Mouse (Mus musculus) embryo, embryonic 10.5 days (tissue): ENCODE measurements at regions not wholly inside any gene's neighbourhood (a gene's known extent, or its start where the extent isn't known, plus 50 kb on each side); places are given as distances from the start of the nearest gene placed in this dataset.
A peak's percentile ranks its signal among the peaks of the same experiment; 100 is the strongest.
"Not testable (repeated sequence)": the region's sequence is repeated elsewhere in the genome, so short reads cannot be mapped to it uniquely, and the experiment has no call there.

Experiments used
- DNase-seq: peaks from one replicate; pipeline ENCODE4 v3.0.0-alpha.2; 2015; ENCODE audit warnings: low spot score

DNA sequence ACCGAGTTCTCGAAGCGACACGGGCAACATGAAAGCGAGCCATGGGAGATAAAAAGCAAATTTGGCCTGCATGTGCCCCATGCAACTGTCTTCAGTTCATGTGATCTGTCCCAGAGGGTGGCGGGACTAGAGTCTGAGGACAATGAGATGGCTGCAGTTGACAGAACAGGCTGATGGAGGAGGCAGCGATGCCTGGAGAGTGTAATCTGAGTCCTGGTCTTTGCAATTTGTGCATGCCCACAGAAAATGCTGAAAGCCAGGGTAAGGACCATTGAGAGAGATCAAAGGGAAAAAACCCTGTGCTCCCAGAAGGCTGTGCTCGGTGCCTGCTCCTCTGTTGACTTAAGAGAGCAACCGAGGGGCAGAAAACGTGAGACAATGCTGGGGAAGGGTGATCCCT, 624.8 kb upstream of the BB014433 start:
- DNase-seq: peak; percentile 34

DNA sequence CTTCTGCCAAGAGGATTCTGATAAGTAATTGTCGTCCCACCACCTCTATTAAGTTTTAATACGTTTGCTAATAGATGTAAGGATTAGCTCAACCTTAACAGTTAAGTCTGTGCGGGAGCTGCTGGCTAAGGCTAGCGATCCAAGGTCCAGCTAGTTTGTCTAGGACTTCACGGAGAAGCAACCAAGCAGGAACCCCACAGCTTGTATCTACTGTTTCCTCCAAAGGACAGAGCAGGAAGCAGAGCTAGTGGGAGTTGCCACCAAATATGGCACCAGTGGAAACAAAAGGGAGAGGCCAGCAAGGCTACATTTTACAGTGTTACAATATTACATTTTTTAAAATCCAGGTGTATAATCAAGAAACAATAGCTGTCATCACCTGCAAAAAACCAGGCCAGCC, 624.4 kb upstream of the BB014433 start:
- no peak for DNase-seq

DNA sequence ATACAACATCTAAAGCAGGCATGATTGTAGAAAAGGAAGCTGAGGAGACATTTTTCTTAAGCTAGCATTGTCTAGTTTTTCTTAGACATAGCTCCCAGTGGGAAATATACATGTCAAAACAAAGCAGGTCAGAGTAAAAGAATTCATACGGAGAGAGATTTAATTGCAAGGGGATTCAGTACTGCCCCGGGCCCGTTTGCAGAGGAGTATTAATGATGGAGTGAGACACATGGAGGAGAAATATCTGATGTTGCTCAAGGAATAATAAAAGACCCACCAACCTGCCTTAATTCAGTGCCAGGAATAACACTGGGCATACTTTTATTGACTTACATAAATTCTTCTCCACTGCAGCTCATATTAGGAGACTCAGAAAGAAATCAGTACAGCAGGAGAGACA, 623.6 kb upstream of the BB014433 start:
- no peak for DNase-seq

DNA sequence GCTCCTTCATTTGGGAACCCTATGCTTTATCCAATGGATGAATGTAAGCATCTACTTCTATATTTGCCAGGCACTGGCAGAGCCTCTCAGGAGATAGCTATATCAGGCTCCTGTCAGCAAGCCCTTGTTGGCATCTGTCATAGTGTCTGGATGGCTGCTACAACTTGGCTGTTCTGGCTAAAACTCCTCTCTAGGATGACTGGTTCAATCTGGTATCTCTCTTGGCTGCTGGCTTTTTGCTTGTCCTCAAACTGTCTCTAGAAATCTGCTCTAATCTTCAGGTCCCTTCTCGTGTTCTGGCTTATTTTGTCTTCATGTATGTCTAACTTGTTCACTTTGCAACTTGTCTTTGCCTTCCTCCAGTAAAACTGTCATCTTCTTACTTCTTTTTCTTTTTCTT, 614.7 kb upstream of the BB014433 start:
- DNase-seq: no peak

DNA sequence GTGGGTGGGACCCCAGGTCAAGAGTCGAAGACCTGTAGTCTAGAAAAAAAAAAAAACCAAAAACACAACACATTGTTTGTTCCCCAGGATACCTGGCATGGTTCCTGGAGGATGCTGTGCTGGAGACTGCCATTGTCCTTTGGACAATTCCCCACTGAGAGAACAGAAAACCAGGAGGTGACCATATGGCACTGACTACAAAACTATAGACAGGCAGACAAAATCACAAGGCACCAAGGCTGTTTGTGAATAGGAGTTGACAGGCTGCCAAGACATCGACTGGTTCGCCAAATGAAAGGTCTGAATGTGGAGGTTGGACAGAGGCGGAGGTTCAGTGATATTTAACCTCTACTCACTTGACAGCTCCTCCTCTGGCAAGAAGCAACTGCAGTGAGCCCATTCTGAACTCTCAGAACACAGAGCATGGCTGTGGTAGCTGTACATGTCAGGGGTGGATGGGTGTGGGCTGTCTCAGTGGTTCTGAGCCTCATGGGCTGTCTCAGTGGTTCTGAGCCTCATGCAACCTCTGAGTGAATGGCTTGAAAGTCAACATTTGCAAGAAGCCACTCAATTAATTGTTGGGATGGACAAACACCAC, 589.0 kb upstream of the BB014433 start:
- DNase-seq: no peak

DNA sequence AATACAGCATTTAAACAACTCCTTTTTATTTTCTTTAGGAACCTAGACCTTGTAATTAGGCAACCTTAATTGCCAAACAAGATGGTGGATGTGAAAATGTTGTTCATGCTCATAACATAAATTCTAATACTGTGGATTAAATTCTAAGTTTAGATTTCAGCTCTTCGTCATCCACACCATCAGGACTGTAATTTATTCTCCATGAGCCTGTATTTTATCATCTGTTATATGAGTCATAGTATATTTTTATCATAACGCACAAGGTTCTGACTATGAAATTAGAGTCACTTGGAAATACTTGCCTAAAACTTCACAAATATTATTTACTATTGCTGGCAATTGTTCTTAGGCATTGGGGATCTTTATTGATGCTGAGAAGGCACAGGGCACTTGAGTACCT, 582.7 kb upstream of the BB014433 start:
- no peak for DNase-seq

DNA sequence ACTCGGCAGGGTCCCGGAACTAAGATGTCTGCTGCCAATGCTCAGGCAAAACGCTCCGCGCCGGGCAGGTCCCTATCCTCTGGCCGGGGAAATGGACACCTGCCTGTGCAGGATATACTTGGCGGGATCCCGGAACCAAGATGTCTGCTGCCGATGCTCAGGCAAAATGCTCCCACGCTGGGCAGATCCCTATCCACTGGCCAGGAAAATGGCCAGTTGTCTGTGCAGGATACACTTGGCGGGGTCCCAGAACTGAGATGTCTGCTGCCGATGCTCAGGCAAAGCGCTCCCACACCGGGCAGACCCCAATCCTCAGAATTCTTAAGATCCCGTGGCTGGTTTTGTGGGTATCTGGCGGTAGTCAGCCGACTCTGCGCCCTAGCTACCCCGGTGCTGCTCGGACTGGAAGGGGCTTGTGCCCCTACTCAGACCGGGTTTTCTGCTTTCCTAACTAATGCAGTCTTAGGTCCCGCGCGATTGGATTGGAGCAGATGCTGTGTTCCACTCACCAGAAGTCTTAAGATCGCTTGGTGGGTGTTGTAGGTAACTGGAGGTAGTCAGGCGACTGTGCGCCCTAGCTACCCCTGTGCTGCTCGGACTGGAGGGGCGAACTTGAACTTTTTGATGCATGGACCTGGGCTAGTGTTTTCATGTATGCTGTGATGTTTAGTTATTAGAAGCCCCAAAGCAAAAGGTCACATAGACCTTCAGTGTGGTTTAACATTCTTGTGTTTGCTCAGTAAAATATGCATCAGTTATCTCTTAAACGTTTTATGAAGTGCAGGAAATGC, 577.9 kb upstream of the BB014433 start:
- DNase-seq: not testable (repeated sequence)

DNA sequence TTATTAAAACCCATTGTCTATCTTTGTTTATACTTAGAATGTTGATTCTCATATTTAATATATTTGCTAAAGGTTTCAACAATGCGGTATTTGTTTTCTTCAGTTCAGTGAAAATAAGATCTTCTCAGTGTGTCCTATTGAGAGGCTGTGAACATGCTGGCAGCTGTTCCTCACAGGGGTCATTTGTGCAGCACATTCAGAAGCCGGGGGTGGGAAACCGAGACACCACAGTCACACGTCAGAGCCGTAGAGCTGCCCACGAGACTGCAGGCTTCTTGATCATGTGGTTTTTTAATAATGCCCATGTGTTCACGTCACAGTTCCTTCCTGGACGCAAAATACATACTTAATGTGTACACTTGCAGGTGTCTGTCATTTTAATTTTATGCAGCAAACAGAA, 564.3 kb upstream of the BB014433 start:
- no peak for DNase-seq

DNA sequence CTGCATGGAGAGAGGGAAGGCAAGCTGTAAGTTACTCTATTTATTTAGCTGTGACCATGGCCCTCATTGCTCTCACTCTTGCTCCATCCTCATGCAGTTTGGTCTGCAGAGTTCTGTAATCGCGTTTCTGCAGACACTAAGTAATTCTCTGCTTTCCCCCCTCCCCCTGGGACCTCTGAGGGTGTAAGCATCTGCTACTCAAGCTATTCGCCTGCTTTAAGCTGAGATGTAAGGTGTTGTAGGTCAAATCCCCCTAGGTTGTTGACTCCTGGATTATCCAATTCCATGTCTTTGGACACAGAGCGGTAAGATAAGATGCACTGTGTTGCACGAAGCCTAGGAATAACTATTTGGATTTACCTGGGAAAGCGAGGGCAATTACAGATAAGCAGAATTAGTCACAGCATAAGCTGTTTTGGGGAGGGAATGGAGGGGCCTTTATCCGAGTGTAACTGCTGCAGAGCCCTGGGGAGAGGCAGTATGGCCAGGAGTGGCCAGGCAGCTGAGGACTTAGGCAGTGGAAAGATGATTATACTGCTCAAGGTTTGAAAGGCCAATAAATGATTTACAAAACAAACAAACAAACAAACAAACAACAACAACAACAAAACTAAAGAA, 561.8 kb upstream of the BB014433 start:
- no peak for DNase-seq

DNA sequence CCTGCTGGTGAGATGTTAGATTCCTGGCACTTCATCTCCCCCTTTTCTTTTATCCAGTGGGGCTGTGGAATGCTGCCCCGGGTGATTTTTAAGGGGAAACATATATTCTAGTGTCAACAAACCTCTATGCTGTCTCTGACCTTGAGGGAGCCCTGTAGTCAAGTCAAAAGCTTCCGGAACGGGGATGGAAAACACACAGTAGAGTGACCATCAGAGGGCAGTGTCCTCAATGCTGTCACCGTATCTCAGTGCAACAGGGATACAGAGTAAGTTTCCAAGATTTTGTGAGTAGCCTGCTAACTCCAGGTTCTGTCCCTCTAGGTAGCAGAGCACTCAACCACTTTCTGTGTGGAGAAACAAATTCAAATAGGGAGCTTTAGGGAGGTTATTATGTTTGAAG, 555.7 kb upstream of the BB014433 start:
- no peak for DNase-seq

DNA sequence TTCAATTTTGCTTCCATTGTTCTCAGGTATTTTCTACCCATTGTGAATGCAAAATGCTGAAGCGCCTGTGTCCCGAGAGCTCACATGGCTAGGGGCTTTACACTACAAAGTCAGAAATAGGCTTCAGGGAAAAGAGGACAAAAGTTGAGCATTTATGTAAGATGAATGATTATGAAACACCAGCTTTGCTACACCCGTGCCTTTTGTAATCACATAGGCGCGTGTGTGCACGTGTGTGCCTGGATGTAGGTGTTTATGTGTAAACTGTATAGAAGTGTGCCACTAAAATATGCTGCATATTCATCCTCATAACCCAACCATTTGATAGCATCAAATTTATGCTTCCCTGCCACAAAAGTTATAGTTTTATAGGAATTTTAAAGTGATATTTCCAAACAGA, 547.2 kb upstream of the BB014433 start:
- no peak for DNase-seq

DNA sequence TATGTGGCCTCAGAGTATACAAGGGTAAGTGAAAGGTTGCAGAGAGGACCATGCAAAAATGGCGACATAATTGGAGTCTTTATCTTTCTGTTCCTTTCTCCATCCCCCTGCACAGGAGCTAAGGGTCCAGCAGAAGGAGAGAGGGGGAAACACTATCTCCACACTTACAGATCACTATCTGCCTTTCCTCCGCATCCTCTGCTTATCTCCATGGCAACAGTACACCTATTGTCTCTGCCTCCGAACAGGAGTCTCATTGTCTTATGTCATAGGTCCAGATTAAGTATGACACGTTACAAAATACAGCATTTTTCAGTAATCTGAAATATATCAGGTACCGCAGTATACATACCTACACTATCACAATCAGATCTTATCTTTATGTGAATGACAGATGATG, 537.9 kb upstream of the BB014433 start:
- DNase-seq: no peak

DNA sequence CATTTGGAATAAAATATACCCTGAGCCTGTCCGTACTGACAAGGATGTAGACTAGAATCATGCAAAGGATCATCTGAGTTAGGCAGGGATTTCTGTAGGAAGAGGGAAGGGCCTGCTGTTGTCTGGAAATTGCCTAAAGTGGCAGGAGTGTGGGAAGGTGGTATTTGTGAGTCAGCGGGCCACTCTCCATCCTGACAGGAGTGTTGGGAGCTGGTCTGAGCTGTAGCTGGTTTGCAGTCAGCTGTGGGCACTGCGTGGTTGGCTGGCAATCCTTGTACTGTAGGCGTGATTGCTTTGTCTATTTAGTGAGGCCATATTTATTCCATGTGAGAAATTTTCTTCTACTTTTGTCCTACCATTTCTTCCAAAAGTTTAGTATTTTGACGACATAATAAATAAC, 524.2 kb upstream of the BB014433 start:
- no peak for DNase-seq

DNA sequence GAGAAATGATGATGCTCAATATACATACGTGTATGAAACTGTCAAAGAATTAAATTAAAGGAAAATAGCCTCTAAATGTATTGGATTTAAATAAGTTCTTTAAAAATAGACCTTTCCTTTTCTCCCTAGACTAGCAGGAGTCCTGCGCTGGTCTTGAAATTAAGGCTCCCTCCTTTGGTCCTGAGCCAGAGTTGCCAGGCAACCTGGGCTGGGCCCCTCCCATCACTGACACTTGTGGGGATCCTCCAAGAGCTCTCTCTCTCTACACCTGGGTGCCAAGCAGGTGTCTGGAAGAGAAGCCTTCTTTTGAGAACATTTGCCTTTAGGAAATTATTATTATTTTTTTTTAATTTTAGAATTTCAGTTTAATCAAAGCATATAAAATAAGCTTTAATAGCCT, 521.9 kb upstream of the BB014433 start:
- DNase-seq: no peak

DNA sequence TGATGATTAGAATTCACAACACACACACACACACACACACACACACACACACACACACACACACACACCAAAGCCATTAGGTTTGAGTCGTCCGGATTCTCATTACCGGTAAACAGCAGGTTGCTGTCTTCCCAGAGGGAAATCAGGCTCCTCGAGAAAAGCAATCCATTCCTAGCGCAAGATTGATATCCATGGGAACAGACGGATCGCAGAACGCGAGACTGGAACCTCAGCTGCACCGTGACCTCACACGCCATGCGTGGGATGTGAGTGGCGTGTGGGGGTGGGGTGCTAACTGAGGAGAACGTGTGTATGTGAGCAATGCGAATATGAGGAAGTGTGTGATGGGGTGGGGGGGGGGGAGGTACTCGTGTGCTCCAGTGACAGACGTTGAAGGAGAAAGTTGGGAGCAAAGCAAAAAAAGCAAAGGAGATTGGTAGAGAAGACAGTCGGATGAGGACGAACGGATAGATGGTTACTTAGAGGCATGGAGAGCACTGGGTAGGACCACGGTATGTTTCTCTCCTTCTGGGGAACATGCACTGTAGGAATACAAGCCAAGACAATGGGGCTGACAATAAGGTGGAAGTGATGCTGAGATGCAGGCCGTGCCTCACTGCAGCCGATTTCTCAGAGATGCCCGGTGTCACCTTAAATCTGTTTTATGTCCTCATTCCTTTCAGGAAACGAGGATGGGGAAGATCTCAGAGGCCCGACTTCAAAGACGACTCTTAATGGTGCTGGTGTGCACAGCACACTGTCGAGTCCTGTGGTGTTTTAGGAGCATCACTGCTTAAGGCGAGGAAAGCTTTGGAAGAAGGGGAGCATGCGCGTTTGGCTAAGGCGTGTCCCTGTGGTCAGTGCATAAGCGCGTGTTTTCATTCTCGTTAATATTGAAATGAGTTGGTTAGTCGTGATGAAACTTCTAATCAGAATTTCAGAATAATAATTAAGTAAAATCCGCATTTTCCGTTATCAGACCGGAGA, 516.7 kb upstream of the BB014433 start:
- DNase-seq: no peak

DNA sequence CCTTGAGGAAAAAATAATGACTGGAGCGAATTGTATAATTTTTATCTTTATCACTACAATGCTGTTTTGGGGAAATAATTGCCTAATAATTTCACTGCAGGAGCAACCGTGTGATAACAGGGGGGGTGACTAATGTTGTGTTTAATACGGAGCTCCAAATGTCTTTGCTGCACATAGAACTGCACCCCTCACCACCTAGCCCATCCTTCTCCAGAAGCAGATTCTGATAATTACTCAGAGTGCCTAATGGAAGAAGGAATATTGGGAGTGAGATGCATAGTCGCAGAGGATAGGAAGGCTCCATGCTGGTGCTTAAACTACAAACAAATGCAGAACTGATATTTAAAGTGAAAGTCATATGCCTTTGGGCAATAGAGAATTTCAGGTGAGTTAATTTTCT, 486.1 kb upstream of the BB014433 start:
- no peak for DNase-seq

DNA sequence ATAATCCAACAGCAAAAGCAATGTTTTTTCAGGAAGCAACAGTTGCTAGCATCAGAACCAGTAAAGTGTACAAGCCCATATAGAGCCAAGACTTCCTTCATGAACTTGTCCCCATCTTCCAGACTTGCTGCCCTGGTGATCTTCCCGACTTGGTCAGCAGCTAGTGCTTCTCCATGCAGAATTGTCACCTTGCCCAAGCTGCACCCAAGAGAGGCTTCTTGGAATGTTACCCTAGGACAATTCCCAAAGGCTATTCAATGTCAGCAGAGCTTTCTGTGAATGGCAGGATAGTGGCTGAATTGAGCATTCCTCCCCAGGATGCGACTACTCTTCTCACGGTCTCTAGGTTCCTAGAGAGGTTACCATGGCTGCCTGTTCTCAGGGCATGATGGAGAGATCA, 479.6 kb upstream of the BB014433 start:
- no peak for DNase-seq

DNA sequence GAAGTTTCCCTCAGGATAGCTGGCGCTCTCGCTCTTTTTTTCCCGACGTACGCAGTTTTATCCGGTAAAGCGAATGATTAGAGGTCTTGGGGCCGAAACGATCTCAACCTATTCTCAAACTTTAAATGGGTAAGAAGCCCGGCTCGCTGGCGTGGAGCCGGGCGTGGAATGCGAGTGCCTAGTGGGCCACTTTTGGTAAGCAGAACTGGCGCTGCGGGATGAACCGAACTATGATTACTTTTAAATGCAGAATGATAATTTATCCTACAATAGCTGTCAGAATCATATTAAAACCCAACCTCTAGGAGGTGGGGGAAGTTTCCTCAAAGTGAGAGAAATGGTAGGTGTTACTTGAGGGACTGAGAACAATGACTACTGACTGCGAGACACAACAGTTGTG, 474.0 kb upstream of the BB014433 start:
- DNase-seq: not testable (repeated sequence)

DNA sequence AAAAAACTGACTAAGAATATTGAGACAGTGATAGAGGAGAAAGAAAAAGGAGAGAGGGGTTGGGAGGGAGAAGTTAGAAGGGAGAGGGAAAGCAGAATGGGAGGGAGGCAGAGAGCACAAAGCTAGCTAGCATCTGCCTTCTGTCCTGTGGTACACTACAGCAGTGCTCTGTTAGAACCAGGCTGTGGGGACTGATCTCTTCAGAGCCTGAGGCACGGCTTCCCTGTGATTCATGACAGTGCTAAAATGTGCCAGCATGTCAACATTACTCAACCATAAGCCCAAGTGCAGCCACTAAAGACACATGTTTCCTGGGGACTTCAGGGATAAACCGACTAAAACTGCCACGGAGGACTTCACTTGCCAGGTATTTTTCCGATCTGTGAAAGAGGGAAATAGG, 455.1 kb upstream of the BB014433 start:
- no peak for DNase-seq

DNA sequence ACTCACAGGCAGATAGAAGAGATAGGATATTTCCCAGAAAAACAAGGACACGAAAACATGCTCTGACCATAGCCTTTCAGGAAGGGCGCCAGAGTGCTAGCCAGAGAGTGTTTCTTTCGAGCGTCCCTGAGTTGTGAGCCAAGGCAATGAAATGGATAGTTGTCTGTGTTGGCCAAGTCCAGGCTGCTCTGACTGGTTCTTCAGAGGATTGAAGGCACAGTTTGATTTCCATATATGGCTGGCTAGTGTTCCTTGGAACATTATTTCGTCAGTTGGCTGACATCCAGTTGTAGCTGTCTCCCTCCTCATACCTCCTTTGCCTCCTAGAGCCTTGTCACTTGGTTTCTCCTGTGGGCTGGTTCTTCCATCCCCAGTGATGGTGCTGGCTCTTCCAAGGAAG, 451.7 kb upstream of the BB014433 start:
- DNase-seq: no peak

DNA sequence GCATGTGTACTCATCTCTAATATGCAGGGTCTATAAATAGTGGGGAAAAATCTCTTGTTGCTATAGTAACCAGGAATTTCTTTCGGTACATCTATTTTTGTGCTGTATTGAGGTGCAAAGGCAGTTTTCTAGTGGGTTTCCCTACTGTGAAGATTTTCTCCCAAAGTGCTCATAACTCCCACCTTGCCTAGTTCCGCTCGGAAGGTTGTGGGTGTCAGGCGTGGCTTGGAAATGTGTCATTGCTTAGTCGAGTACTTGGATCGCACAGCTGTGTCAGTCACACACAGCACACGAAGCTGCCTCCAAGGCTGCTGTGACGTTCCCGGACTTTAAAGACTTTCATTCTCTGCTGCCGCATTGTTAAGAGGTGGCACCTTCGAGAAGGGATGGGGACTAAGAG, 450.4 kb upstream of the BB014433 start:
- no peak for DNase-seq

DNA sequence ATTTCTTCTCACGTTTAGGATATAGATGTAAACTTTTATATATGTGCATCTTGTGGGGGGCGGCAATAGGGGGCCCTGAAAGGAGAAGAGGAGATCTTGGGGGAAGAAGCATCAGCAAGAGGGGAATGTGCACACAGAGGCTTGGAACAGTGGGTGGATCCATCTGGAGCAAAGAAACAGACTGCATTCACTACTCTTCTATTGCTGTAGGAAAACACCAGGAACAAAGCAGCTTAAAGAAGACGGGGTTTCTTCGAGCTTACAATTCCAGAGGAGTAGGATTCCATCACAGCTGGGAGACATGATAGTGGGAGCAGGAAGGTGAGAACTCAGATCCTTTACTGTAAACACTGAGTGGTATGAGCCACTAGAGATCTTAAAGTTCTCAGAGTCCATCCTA, 444.9 kb upstream of the BB014433 start:
- no peak for DNase-seq
